Mouse (Mus musculus) liver, embryonic 14.5 days (tissue): ENCODE data around the gene 4930507D05Rik. TPM values are rescaled to one million over a fixed set of nuclear protein-coding genes. Genes with fewer than 3 reads are reported as not detected.
A peak's percentile ranks its signal among the peaks of the same experiment; 100 is the strongest.
"Not testable (repeated sequence)": the region's sequence is repeated elsewhere in the genome, so short reads cannot be mapped to it uniquely, and the experiment has no call there.

Experiments used
- ATAC-seq: fragments of 200-750 bp; cut with Nextera tagmentation; 2 replicates; pipeline ENCODE4 v1.8.0; 2017; ENCODE audit warnings: moderate number of reproducible peaks, mild to moderate bottlenecking, moderate library complexity; ENCODE audit not compliant: insufficient read depth
- DNase-seq, 3 experiments: peaks; one replicate each; pipeline ENCODE4 v3.0.0-alpha.2; 2012 to 2013; ENCODE audit warnings: low read depth in 3 of 3, low spot score in 3 of 3
- H3K27ac ChIP-seq: fragments of 300-500 bp; sonication (generic); 2 replicates; pipeline ENCODE4 v1.5.1; 2014; ENCODE audit warnings: moderate library complexity, mild to moderate bottlenecking, control low read depth, inconsistent platforms
- H3K27me3 ChIP-seq: fragments of 300-500 bp; sonication (generic); 2 replicates; pipeline ENCODE4 v1.6.1; 2014; ENCODE audit warnings: mild to moderate bottlenecking, low read length, moderate library complexity; ENCODE audit not compliant: control insufficient read depth, insufficient read depth
- H3K36me3 ChIP-seq: fragments of 300-500 bp; sonication (generic); replicated peaks from 2 replicates; pipeline ENCODE4 v1.6.1; 2014; ENCODE audit warnings: low read depth; ENCODE audit not compliant: control insufficient read depth, insufficient read depth
- H3K4me1 ChIP-seq, 2 experiments: fragments of 200-500 bp in 1 of 2; fragments of 300-500 bp in 1 of 2; sonication (generic) in 1 of 2; replicated peaks; 2 replicates each; pipeline ENCODE4 v1.6.1; 2012 to 2014; ENCODE audit warnings: antibody characterized with exemption in 1 of 2, inconsistent platforms in 1 of 2, low read length in 1 of 2; ENCODE audit not compliant: control insufficient read depth in 2 of 2, insufficient read depth in 2 of 2
- H3K4me2 ChIP-seq: fragments of 300-500 bp; sonication (generic); 2 replicates; pipeline ENCODE4 v1.6.1; 2014; ENCODE audit warnings: low read depth, mild to moderate bottlenecking, control low read depth, moderate library complexity
- H3K4me3 ChIP-seq, 2 experiments: fragments of 200-500 bp in 1 of 2; fragments of 300-500 bp in 1 of 2; sonication (generic) in 1 of 2; 2 replicates each; pipeline ENCODE4 v1.5.1; 2012 to 2014; ENCODE audit warnings: low read depth in 2 of 2, low read length in 2 of 2, mild to moderate bottlenecking in 2 of 2, control low read depth in 1 of 2, inconsistent platforms in 1 of 2, moderate library complexity in 1 of 2; ENCODE audit not compliant: insufficient read depth in 1 of 2
- H3K9ac ChIP-seq: fragments of 300-500 bp; sonication (generic); replicated peaks from 2 replicates; pipeline ENCODE4 v1.6.1; 2014; ENCODE audit warnings: mild to moderate bottlenecking, control low read depth, moderate library complexity
- H3K9me3 ChIP-seq: fragments of 300-500 bp; sonication (generic); 2 replicates; pipeline ENCODE4 v1.6.1; 2016; ENCODE audit warnings: low read length, mixed read lengths; ENCODE audit not compliant: control insufficient read depth
- CTCF ChIP-seq: IDR thresholded peaks from 2 replicates; pipeline ENCODE4 v1.5.1; 2016; ENCODE audit warnings: antibody characterized with exemption, low read depth, control low read depth
- EP300 ChIP-seq: IDR thresholded peaks from 2 replicates; pipeline ENCODE4 v1.6.1; 2016; ENCODE audit warnings: antibody characterized with exemption, low read depth
- WGBS: fragments of 180-500 bp; shearing (Covaris S2); extraction: QIAGEN DNeasy Blood & Tissue Kit; methylation state at CpG from one replicate; pipeline ENCODE4 v1.1.7; 2014; ENCODE audit not compliant: insufficient replicate concordance; 5-methylcytosine and 5-hydroxymethylcytosine counted together
- polyA plus RNA-seq, 2 experiments: library from polyadenylated mRNA; depleted of rRNA in 1 of 2; stranded (reverse) in 1 of 2; unstranded in 1 of 2; fragments of >200 nt; fragmentation: Nextera tagmentation in 1 of 2; extraction: Ambion mirVana in 1 of 2; gene quantifications; 2 replicates each; pipeline versions ENCODE4 v1.2.1 to v1.2.3; 2012 to 2014

The 4930507D05Rik gene
- polyA plus RNA-seq, 2 experiments: 0.11 to 0.25 TPM

- Histone ChIP-seq H3K4me2 (peak overlapping the region; percentile 73), H3K36me3 (peaks cover 10% of the 10 kb centered on the region), H3K4me1 (peaks cover 11 to 17% of the 10 kb centered on the region in 2 experiments), H3K27ac (peak overlapping the region; percentile 71), H3K27me3 (no peaks in the 10 kb centered on the region), H3K9ac (peak overlapping the region; percentile 99), H3K9me3 (no peaks in the 10 kb centered on the region), H3K4me3 (peak overlapping the region; percentile 80 to 100)
- WGBS: 28% methylated on average over 18 of the region's 18 CpGs
- peak in 1 of 3 experiments; percentile 9 for DNase-seq
- no peak for TF ChIP-seq EP300
- no peak for TF ChIP-seq CTCF
- peak; percentile 35; the same call in 1 of the 2 replicates for ATAC-seq
Observed at GRCm38 (mm10) chr10:62450280-62450640, 971 bp downstream of the 4930507D05Rik start.

GRCm38 (mm10) chr10:62452001-62452400 is 2.7 kb downstream of the 4930507D05Rik start:
- H3K36me3 ChIP-seq, H3K9ac ChIP-seq, ATAC-seq, H3K27me3 ChIP-seq, H3K4me3 ChIP-seq, DNase-seq, H3K27ac ChIP-seq, H3K4me2 ChIP-seq, H3K9me3 ChIP-seq: not testable (repeated sequence)
- 52% methylated on average over 11 of the region's 11 CpGs for WGBS
- H3K4me1 ChIP-seq: peaks cover 11 to 17% of the 10 kb centered on the region in 2 experiments

- H3K36me3 ChIP-seq: peaks cover 12% of the 10 kb centered on the region
- H3K4me2 ChIP-seq: no peak overlapping the region
- no peak for TF ChIP-seq CTCF
- no peak for TF ChIP-seq EP300
- H3K9ac ChIP-seq: no peak overlapping the region
- no peak overlapping the region for H3K27ac ChIP-seq
- H3K9me3 ChIP-seq: no peaks in the 10 kb centered on the region
- no peak overlapping the region for H3K4me3 ChIP-seq
- ATAC-seq (no peak), DNase-seq (no peak)
- H3K4me1 ChIP-seq: no peaks in the 10 kb centered on the region
- no peaks in the 10 kb centered on the region for H3K27me3 ChIP-seq
Observed at GRCm38 (mm10) chr10:62461321-62461720, 12.0 kb downstream of the 4930507D05Rik start.

- Histone ChIP-seq H3K9me3 (no peaks in the 10 kb centered on the region), H3K27ac (no peak overlapping the region), H3K36me3 (peaks cover 14% of the 10 kb centered on the region), H3K4me1 (no peaks in the 10 kb centered on the region), H3K4me3 (no peak overlapping the region), H3K27me3 (no peaks in the 10 kb centered on the region), H3K9ac (no peak overlapping the region), H3K4me2 (no peak overlapping the region)
- no peak for TF ChIP-seq CTCF
- TF ChIP-seq EP300: no peak
- DNase-seq (no peak), ATAC-seq (no peak)
- 80% methylated on average over 4 of the region's 4 CpGs for WGBS
Observed at GRCm38 (mm10) chr10:62469736-62470135, 20.4 kb downstream of the 4930507D05Rik start.

GRCm38 (mm10) chr10:62471105-62471504 is 21.8 kb downstream of the 4930507D05Rik start:
- no peak overlapping the region for H3K27ac ChIP-seq
- H3K27me3 ChIP-seq: no peaks in the 10 kb centered on the region
- DNase-seq (no peak), ATAC-seq (no peak)
- H3K36me3 ChIP-seq: peaks cover 13% of the 10 kb centered on the region
- H3K9me3 ChIP-seq: no peaks in the 10 kb centered on the region
- H3K4me1 ChIP-seq: no peaks in the 10 kb centered on the region
- H3K4me2 ChIP-seq: no peak overlapping the region
- H3K4me3 ChIP-seq: no peak overlapping the region
- TF ChIP-seq EP300 (no peak), CTCF (no peak)
- WGBS: 48% methylated on average over 5 of the region's 5 CpGs
- no peak overlapping the region for H3K9ac ChIP-seq
